Mouse (Mus musculus): ENCODE measurements around the gene A230072I06Rik.

A230072I06Rik gene

GRCm38 (mm10) chr8:12323238-12323637, 44.6 kb downstream of the A230072I06Rik start:
- DNase-seq (ENCODE audit: extremely low read depth, low read depth), result no peak

- DNase-seq (ENCODE audit: extremely low read depth, low read depth), result no peak
Measured at GRCm38 (mm10) chr8:12324561-12324960, 45.9 kb downstream of the A230072I06Rik start.

GRCm38 (mm10) chr8:12324991-12325601, 46.5 kb downstream of the A230072I06Rik start:
- DNase-seq (ENCODE audit: extremely low read depth, low read depth), result no peak

- DNase-seq (ENCODE audit: extremely low read depth, low read depth), result no peak
Measured at GRCm38 (mm10) chr8:12327187-12327586, 48.6 kb downstream of the A230072I06Rik start.

- DNase-seq (ENCODE audit: extremely low read depth, low read depth), result no peak
Measured at GRCm38 (mm10) chr8:12327707-12328471, 49.3 kb downstream of the A230072I06Rik start.

GRCm38 (mm10) chr8:12328476-12328875, 49.9 kb downstream of the A230072I06Rik start:
- DNase-seq (ENCODE audit: extremely low read depth, low read depth), result no peak

GRCm38 (mm10) chr8:12330066-12330465, 51.4 kb downstream of the A230072I06Rik start:
- no peak for DNase-seq (ENCODE audit: extremely low read depth, low read depth)
